Mouse (Mus musculus): ENCODE results near the gene Eef2. TPM values are rescaled to one million over a fixed set of nuclear protein-coding genes. Genes with fewer than 3 reads are reported as not detected.
A peak's percentile ranks its signal among the peaks of the same experiment; 100 is the strongest.

Eef2 gene
- polyA plus RNA-seq, 1 experiment from 2014 or later: 435 TPM

GRCm38 (mm10) chr10:81192270-81192967, 16.0 kb downstream of the Eef2 start:
- Histone ChIP-seq H3K27ac (ENCODE audit: low read length) (peak overlapping the region; percentile 100), H3K4me1 (ENCODE audit: control insufficient read depth, insufficient read depth, low read length) (peaks cover 21% of the 10 kb centered on the region), H3K36me3 (ENCODE audit: control insufficient read depth, insufficient read depth) (peaks cover 9% of the 10 kb centered on the region), H3K9me3 (replicated peaks; ENCODE audit: control insufficient read depth, low read length) (no peaks in the 10 kb centered on the region), H3K9ac (ENCODE audit: low read length) (peak overlapping the region; percentile 90), H3K4me3 (ENCODE audit: low read length) (peak overlapping the region; percentile 68), H3K27me3 (ENCODE audit: control insufficient read depth, insufficient read depth, low read length) (0 out of 2 replicates have a peak, but pooled peaks cover 7% of the 10 kb centered on the region), H3K4me2 (ENCODE audit: low read depth, low read length) (peak overlapping the region; percentile 96)
- 1% methylated on average over 90 of the region's 93 CpGs for WGBS
- peak; percentile 75 for ATAC-seq (replicated peaks; ENCODE audit: extremely low read depth, insufficient read depth, low FRiP score)

- peaks cover 24% of the 10 kb centered on the region for H3K4me1 ChIP-seq (ENCODE audit: control insufficient read depth, insufficient read depth, low read length)
- H3K27ac ChIP-seq (ENCODE audit: low read length): peak overlapping the region; percentile 100
- peak overlapping the region; percentile 68 for H3K4me3 ChIP-seq (ENCODE audit: low read length)
- H3K36me3 ChIP-seq (ENCODE audit: control insufficient read depth, insufficient read depth): peaks cover 9% of the 10 kb centered on the region
- no peak; the same call in 1 of the 2 replicates for ATAC-seq (replicated peaks; ENCODE audit: extremely low read depth, insufficient read depth, low FRiP score)
- H3K9ac ChIP-seq (ENCODE audit: low read length): peak overlapping the region; percentile 90
- 4% methylated on average over 19 of the region's 19 CpGs for WGBS
- no peaks in the 10 kb centered on the region for H3K9me3 ChIP-seq (replicated peaks; ENCODE audit: control insufficient read depth, low read length)
- peak overlapping the region; percentile 96 for H3K4me2 ChIP-seq (ENCODE audit: low read depth, low read length)
- H3K27me3 ChIP-seq (ENCODE audit: control insufficient read depth, insufficient read depth, low read length): 0 out of 2 replicates have a peak, but pooled peaks cover 7% of the 10 kb centered on the region
Measured at GRCm38 (mm10) chr10:81192968-81193501, 16.6 kb downstream of the Eef2 start.

- peak overlapping the region; percentile 100 for H3K27ac ChIP-seq (ENCODE audit: low read length)
- H3K9me3 ChIP-seq (replicated peaks; ENCODE audit: control insufficient read depth, low read length): no peaks in the 10 kb centered on the region
- ATAC-seq (replicated peaks; ENCODE audit: extremely low read depth, insufficient read depth, low FRiP score): peak; percentile 68
- peaks cover 6% of the 10 kb centered on the region for H3K36me3 ChIP-seq (ENCODE audit: control insufficient read depth, insufficient read depth)
- H3K9ac ChIP-seq (ENCODE audit: low read length): peak overlapping the region; percentile 86
- H3K4me2 ChIP-seq (ENCODE audit: low read depth, low read length): peak overlapping the region; percentile 77
- 5% methylated on average over 37 of the region's 37 CpGs for WGBS
- peak overlapping the region; percentile 61 for H3K4me3 ChIP-seq (ENCODE audit: low read length)
- H3K27me3 ChIP-seq (ENCODE audit: control insufficient read depth, insufficient read depth, low read length): 0 out of 2 replicates have a peak, but pooled peaks cover 7% of the 10 kb centered on the region
- peaks cover 30% of the 10 kb centered on the region for H3K4me1 ChIP-seq (ENCODE audit: control insufficient read depth, insufficient read depth, low read length)
Measured at GRCm38 (mm10) chr10:81193991-81194774, 17.8 kb downstream of the Eef2 start.

- H3K27ac ChIP-seq (ENCODE audit: low read length): peak overlapping the region; percentile 100
- H3K4me2 ChIP-seq (ENCODE audit: low read depth, low read length): peak overlapping the region; percentile 77
- H3K4me3 ChIP-seq (ENCODE audit: low read length): peak overlapping the region; percentile 61
- H3K9ac ChIP-seq (ENCODE audit: low read length): peak overlapping the region; percentile 86
- 0 out of 2 replicates have a peak, but pooled peaks cover 7% of the 10 kb centered on the region for H3K27me3 ChIP-seq (ENCODE audit: control insufficient read depth, insufficient read depth, low read length)
- ATAC-seq (replicated peaks; ENCODE audit: extremely low read depth, insufficient read depth, low FRiP score): no peak
- peaks cover 2% of the 10 kb centered on the region; the same call in 1 of the 2 replicates for H3K36me3 ChIP-seq (ENCODE audit: control insufficient read depth, insufficient read depth)
- H3K4me1 ChIP-seq (ENCODE audit: control insufficient read depth, insufficient read depth, low read length): peaks cover 35% of the 10 kb centered on the region
- 30% methylated on average over 4 of the region's 4 CpGs for WGBS
- no peaks in the 10 kb centered on the region for H3K9me3 ChIP-seq (replicated peaks; ENCODE audit: control insufficient read depth, low read length)
Measured at GRCm38 (mm10) chr10:81195300-81195699, 18.9 kb downstream of the Eef2 start.

- H3K27ac ChIP-seq (ENCODE audit: low read length): peak overlapping the region; percentile 100
- H3K4me1 ChIP-seq (ENCODE audit: control insufficient read depth, insufficient read depth, low read length): peaks cover 43% of the 10 kb centered on the region
- H3K4me3 ChIP-seq (ENCODE audit: low read length): peak overlapping the region; percentile 61
Measured at GRCm38 (mm10) chr10:81196470-81197065, 20.1 kb downstream of the Eef2 start.

GRCm38 (mm10) chr10:81197305-81197704, 20.9 kb downstream of the Eef2 start:
- H3K4me1 ChIP-seq (ENCODE audit: control insufficient read depth, insufficient read depth, low read length): peaks cover 40% of the 10 kb centered on the region
- peak overlapping the region; percentile 100 for H3K27ac ChIP-seq (ENCODE audit: low read length)
- 29% methylated on average over 6 of the region's 6 CpGs for WGBS
- H3K27me3 ChIP-seq (ENCODE audit: control insufficient read depth, insufficient read depth, low read length): 0 out of 2 replicates have a peak, but pooled peaks cover 7% of the 10 kb centered on the region
- H3K4me3 ChIP-seq (ENCODE audit: low read length): peak overlapping the region; percentile 61
- no peak for ATAC-seq (replicated peaks; ENCODE audit: extremely low read depth, insufficient read depth, low FRiP score)
- H3K9me3 ChIP-seq (replicated peaks; ENCODE audit: control insufficient read depth, low read length): no peaks in the 10 kb centered on the region
- no peaks in the 10 kb centered on the region for H3K36me3 ChIP-seq (ENCODE audit: control insufficient read depth, insufficient read depth)
- peak overlapping the region; percentile 77 for H3K4me2 ChIP-seq (ENCODE audit: low read depth, low read length)
- H3K9ac ChIP-seq (ENCODE audit: low read length): peak overlapping the region; percentile 86

More at GRCm38 (mm10) chr10:81196470-81197065, 20.1 kb downstream of the Eef2 start:
- peak overlapping the region; percentile 77 for H3K4me2 ChIP-seq (ENCODE audit: low read depth, low read length)
- no peak for ATAC-seq (replicated peaks; ENCODE audit: extremely low read depth, insufficient read depth, low FRiP score)
- H3K9ac ChIP-seq (ENCODE audit: low read length): peak overlapping the region; percentile 86
- H3K9me3 ChIP-seq (replicated peaks; ENCODE audit: control insufficient read depth, low read length): no peaks in the 10 kb centered on the region
- H3K36me3 ChIP-seq (ENCODE audit: control insufficient read depth, insufficient read depth): no peaks in the 10 kb centered on the region
- 0 out of 2 replicates have a peak, but pooled peaks cover 7% of the 10 kb centered on the region for H3K27me3 ChIP-seq (ENCODE audit: control insufficient read depth, insufficient read depth, low read length)
- WGBS: 42% methylated on average over 11 of the region's 11 CpGs

GRCm38 (mm10) chr10:81198230-81198629, 21.8 kb downstream of the Eef2 start:
- Histone ChIP-seq H3K9me3 (replicated peaks; ENCODE audit: control insufficient read depth, low read length) (no peaks in the 10 kb centered on the region), H3K4me3 (ENCODE audit: low read length) (no peak overlapping the region), H3K27ac (ENCODE audit: low read length) (peak overlapping the region; percentile 96), H3K27me3 (ENCODE audit: control insufficient read depth, insufficient read depth, low read length) (0 out of 2 replicates have a peak, but pooled peaks cover 7% of the 10 kb centered on the region), H3K36me3 (ENCODE audit: control insufficient read depth, insufficient read depth) (no peaks in the 10 kb centered on the region), H3K9ac (ENCODE audit: low read length) (peak overlapping the region; percentile 86), H3K4me1 (ENCODE audit: control insufficient read depth, insufficient read depth, low read length) (peaks cover 42% of the 10 kb centered on the region), H3K4me2 (ENCODE audit: low read depth, low read length) (peak overlapping the region; percentile 36; the same call in 1 of the 2 replicates)
- no peak for ATAC-seq (replicated peaks; ENCODE audit: extremely low read depth, insufficient read depth, low FRiP score)
- WGBS: 2% methylated on average over 9 of the region's 9 CpGs

GRCm38 (mm10) chr10:81198990-81199389, 22.6 kb downstream of the Eef2 start:
- no peak for ATAC-seq (replicated peaks; ENCODE audit: extremely low read depth, insufficient read depth, low FRiP score)
- WGBS: 78% methylated on average over 6 of the region's 6 CpGs
- Histone ChIP-seq H3K4me3 (ENCODE audit: low read length) (no peak overlapping the region), H3K4me1 (ENCODE audit: control insufficient read depth, insufficient read depth, low read length) (peaks cover 44% of the 10 kb centered on the region), H3K27ac (ENCODE audit: low read length) (peak overlapping the region; percentile 96), H3K9ac (ENCODE audit: low read length) (peak overlapping the region; percentile 75), H3K4me2 (ENCODE audit: low read depth, low read length) (peak overlapping the region; percentile 7; the same call in 1 of the 2 replicates), H3K36me3 (ENCODE audit: control insufficient read depth, insufficient read depth) (no peaks in the 10 kb centered on the region), H3K9me3 (replicated peaks; ENCODE audit: control insufficient read depth, low read length) (no peaks in the 10 kb centered on the region), H3K27me3 (ENCODE audit: control insufficient read depth, insufficient read depth, low read length) (0 out of 2 replicates have a peak, but pooled peaks cover 7% of the 10 kb centered on the region)

Measured in heart, embryonic 16.5 days (tissue).